Mouse (Mus musculus) CH12.LX (cell line): ENCODE data around the gene Hist1h2bc.
"Not testable (repeated sequence)": the region's sequence is repeated elsewhere in the genome, so short reads cannot be mapped to it uniquely, and the experiment has no call there.

Source experiments
- CTCF ChIP-seq, 2 experiments: IDR thresholded peaks in 1 of 2; conservative IDR thresholded peaks in 1 of 2; 2 replicates each; pipeline ENCODE4 v1.5.1; 2011 to 2012; ENCODE audit warnings: low read depth in 2 of 2, low read length in 2 of 2, improper control_type of control experiment in 1 of 2, inconsistent platforms in 1 of 2, mild to moderate bottlenecking in 1 of 2, moderate library complexity in 1 of 2
- EP300 ChIP-seq: IDR thresholded peaks from 2 replicates; pipeline ENCODE4 v1.6.1; 2011; ENCODE audit warnings: low read length, improper control_type of control experiment
- POLR2A ChIP-seq: IDR thresholded peaks from 2 replicates; pipeline ENCODE4 v1.6.1; 2011; ENCODE audit warnings: low read depth, mild to moderate bottlenecking, improper control_type of control experiment, low read length

GRCm38 (mm10) chr13:23684295-23684945 lies 421 bp downstream of the Hist1h2bc start:
- not testable (repeated sequence) for TF ChIP-seq CTCF (conservative IDR thresholded peaks at IDR 0.05 in 1 of 2, IDR thresholded peaks at IDR 0.05 in 1 of 2; ENCODE audit: low read depth in 2 of 2, low read length in 2 of 2); EP300
- peak; percentile 82; the same call in 1 of the 2 replicates for TF ChIP-seq POLR2A
